Mouse (Mus musculus): Measurements from ENCODE around the gene Rprd2.
"Not testable (repeated sequence)": the region's sequence is repeated elsewhere in the genome, so short reads cannot be mapped to it uniquely, and the experiment has no call there.

Gene Rprd2

GRCm38 (mm10) chr3:95819351-95819985 is 805 bp upstream of the Rprd2 start:
- in situ Hi-C loops (cut with MboI; ENCODE audit: low sequenced_read_pairs), result no loop called here

- in situ Hi-C loops (cut with MboI; ENCODE audit: low sequenced_read_pairs), result no loop called here
These were observed 594 bp downstream of the Rprd2 start for GRCm38 (mm10) chr3:95818026-95818511.

- in situ Hi-C loops (cut with MboI; ENCODE audit: low sequenced_read_pairs), result no loop called here
These were observed 2.0 kb downstream of the Rprd2 start for GRCm38 (mm10) chr3:95816681-95817080.

GRCm38 (mm10) chr3:95808384-95808783 is 10.3 kb downstream of the Rprd2 start:
- in situ Hi-C loops (cut with MboI; ENCODE audit: low sequenced_read_pairs), result no loop called here

GRCm38 (mm10) chr3:95807630-95808029 is 11.0 kb downstream of the Rprd2 start:
- in situ Hi-C loops (cut with MboI; ENCODE audit: low sequenced_read_pairs), result not testable (repeated sequence)

- in situ Hi-C loops (cut with MboI; ENCODE audit: low sequenced_read_pairs), result no loop called here
These were observed 12.0 kb downstream of the Rprd2 start for GRCm38 (mm10) chr3:95806677-95807076.

GRCm38 (mm10) chr3:95803851-95804250 is 14.8 kb downstream of the Rprd2 start:
- in situ Hi-C loops (cut with MboI; ENCODE audit: low sequenced_read_pairs), result no loop called here

- in situ Hi-C loops (cut with MboI; ENCODE audit: low sequenced_read_pairs), result no loop called here
These were observed 19.9 kb downstream of the Rprd2 start for GRCm38 (mm10) chr3:95798756-95799155.

- in situ Hi-C loops (cut with MboI; ENCODE audit: low sequenced_read_pairs), result no loop called here
These were observed 24.4 kb downstream of the Rprd2 start for GRCm38 (mm10) chr3:95794299-95794698.

- in situ Hi-C loops (cut with MboI; ENCODE audit: low sequenced_read_pairs), result no loop called here
These were observed 25.0 kb downstream of the Rprd2 start for GRCm38 (mm10) chr3:95793662-95794061.

- in situ Hi-C loops (cut with MboI; ENCODE audit: low sequenced_read_pairs), result no loop called here
These were observed 33.2 kb downstream of the Rprd2 start for GRCm38 (mm10) chr3:95785501-95785900.

- in situ Hi-C loops (cut with MboI; ENCODE audit: low sequenced_read_pairs), result no loop called here
These were observed 46.7 kb downstream of the Rprd2 start for GRCm38 (mm10) chr3:95771985-95772384.

- in situ Hi-C loops (cut with MboI; ENCODE audit: low sequenced_read_pairs), result no loop called here
These were observed 53.1 kb downstream of the Rprd2 start for GRCm38 (mm10) chr3:95765534-95765933.

- in situ Hi-C loops (cut with MboI; ENCODE audit: low sequenced_read_pairs), result no loop called here
These were observed 54.9 kb downstream of the Rprd2 start for GRCm38 (mm10) chr3:95763811-95764210.

- in situ Hi-C loops (cut with MboI; ENCODE audit: low sequenced_read_pairs), result no loop called here
These were observed 55.7 kb downstream of the Rprd2 start for GRCm38 (mm10) chr3:95762961-95763360.

GRCm38 (mm10) chr3:95761771-95762170 is 56.9 kb downstream of the Rprd2 start:
- in situ Hi-C loops (cut with MboI; ENCODE audit: low sequenced_read_pairs), result no loop called here

- in situ Hi-C loops (cut with MboI; ENCODE audit: low sequenced_read_pairs), result no loop called here
These were observed 58.0 kb downstream of the Rprd2 start for GRCm38 (mm10) chr3:95760656-95761055.

GRCm38 (mm10) chr3:95760106-95760505 is 58.6 kb downstream of the Rprd2 start, which contains the start of gene Tars2:
Tars2 (minus strand) TSS chr3:95760206.
- in situ Hi-C loops (cut with MboI; ENCODE audit: low sequenced_read_pairs), result no loop called here

GRCm38 (mm10) chr3:95758467-95759218 is 60.0 kb downstream of the Rprd2 start:
- in situ Hi-C loops (cut with MboI; ENCODE audit: low sequenced_read_pairs), result no loop called here

GRCm38 (mm10) chr3:95756808-95757207 is 61.9 kb downstream of the Rprd2 start:
- in situ Hi-C loops (cut with MboI; ENCODE audit: low sequenced_read_pairs), result no loop called here

- in situ Hi-C loops (cut with MboI; ENCODE audit: low sequenced_read_pairs), result no loop called here
These were observed 64.1 kb downstream of the Rprd2 start for GRCm38 (mm10) chr3:95754345-95755206.
